Mouse (Mus musculus): ENCODE measurements at regions not wholly inside any gene's neighbourhood (a gene's known extent, or its start where the extent isn't known, plus 50 kb on each side); places are given as distances from the start of the nearest gene placed in this dataset.

GRCm38 (mm10) chr13:51348707-51349106 is 59.7 kb upstream of the S1pr3 start:
- TF ChIP-seq POLR2A (IDR thresholded peaks at IDR 0.05; ENCODE audit: insufficient read depth, low read depth, low read length): no peak
- no peak for TF ChIP-seq CTCF (IDR thresholded peaks at IDR 0.05; ENCODE audit: insufficient read depth, low read depth, low read length)

Data from olfactory bulb, adult 2 months (tissue).